Mouse (Mus musculus) stomach, embryonic 14.5 days (tissue): ENCODE measurements around the gene Isl2. TPM values are rescaled to one million over a fixed set of nuclear protein-coding genes. Genes with fewer than 3 reads are reported as not detected.
A peak's percentile ranks its signal among the peaks of the same experiment; 100 is the strongest.

Experiments used
- ATAC-seq: fragments of 200-750 bp; cut with Nextera tagmentation; 2 replicates; pipeline ENCODE4 v1.8.0; 2017; ENCODE audit warnings: low read depth, moderate TSS enrichment; ENCODE audit not compliant: insufficient number of reproducible peaks, insufficient read depth, low FRiP score
- H3K27ac ChIP-seq: fragments of 300-500 bp; sonication (generic); 2 replicates; pipeline ENCODE4 v1.5.1; 2014; ENCODE audit warnings: mild to moderate bottlenecking, low read length, moderate library complexity, mixed read lengths
- H3K27me3 ChIP-seq: fragments of 300-500 bp; sonication (generic); 2 replicates; pipeline ENCODE4 v1.6.1; 2014; ENCODE audit warnings: low read length, control low read depth, mixed read lengths; ENCODE audit not compliant: control insufficient read depth, insufficient read depth
- H3K36me3 ChIP-seq: fragments of 300-500 bp; sonication (generic); 2 replicates; pipeline ENCODE4 v1.6.1; 2014; ENCODE audit warnings: mild to moderate bottlenecking, control low read depth, low read length, moderate library complexity, mixed read lengths; ENCODE audit not compliant: control insufficient read depth, insufficient read depth
- H3K4me1 ChIP-seq: fragments of 300-500 bp; sonication (generic); 2 replicates; pipeline ENCODE4 v1.6.1; 2014; ENCODE audit warnings: low read length, control low read depth, mixed read lengths; ENCODE audit not compliant: control insufficient read depth, insufficient read depth
- H3K4me2 ChIP-seq: fragments of 300-500 bp; sonication (generic); replicated peaks from 2 replicates; pipeline ENCODE4 v1.6.1; 2014; ENCODE audit warnings: low read depth, low read length, control low read depth
- H3K4me3 ChIP-seq: fragments of 300-500 bp; sonication (generic); 2 replicates; pipeline ENCODE4 v1.5.1; 2014; ENCODE audit warnings: low read depth, low read length, control low read depth
- H3K9ac ChIP-seq: fragments of 300-500 bp; sonication (generic); replicated peaks from 2 replicates; pipeline ENCODE4 v1.6.1; 2014; ENCODE audit warnings: low read depth, mild to moderate bottlenecking, control low read depth, low read length, moderate library complexity, mixed read lengths
- H3K9me3 ChIP-seq: fragments of 300-500 bp; sonication (generic); 2 replicates; pipeline ENCODE4 v1.6.1; 2016; ENCODE audit warnings: low read depth, low read length, control low read depth; ENCODE audit not compliant: control insufficient read depth
- WGBS: fragments of 180-500 bp; shearing (Covaris S2); extraction: QIAGEN DNeasy Blood & Tissue Kit; methylation state at CpG from one replicate; pipeline ENCODE4 v1.1.7; 2014; 5-methylcytosine and 5-hydroxymethylcytosine counted together
- polyA plus RNA-seq: library from polyadenylated mRNA; unstranded; fragments of >200 nt; fragmentation: Nextera tagmentation; extraction: Ambion mirVana; gene quantifications from 2 replicates; pipeline ENCODE4 v1.2.1, GENCODE M21; 2014

Gene Isl2
- 7.7 and 9.3 TPM in 2 replicates for polyA plus RNA-seq

DNA sequence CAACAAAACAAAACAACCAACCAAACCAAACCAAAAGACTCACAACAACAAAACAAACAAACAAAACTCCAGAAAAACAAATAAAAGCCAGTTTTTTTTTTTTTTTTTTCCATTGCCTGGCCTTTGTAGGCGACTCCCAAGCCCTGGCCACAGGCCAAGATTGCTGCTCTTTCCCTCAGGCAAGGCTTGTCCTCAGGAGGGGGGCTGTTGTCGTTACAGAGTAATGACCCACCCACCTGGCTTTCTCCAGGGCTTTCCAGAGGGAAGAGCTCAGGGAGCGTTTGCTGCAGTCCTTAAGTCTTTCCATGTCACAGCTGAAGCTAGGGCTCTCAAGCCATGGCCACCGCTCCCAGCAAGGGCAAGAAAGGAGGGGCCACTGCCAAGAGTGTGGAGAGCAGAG, at the start of gene Isl2:
Gene Isl2 (plus strand): TSS at position 296 of the 400 bp plus-strand sequence.
- Histone ChIP-seq H3K9me3 (no peaks in the 10 kb centered on the region), H3K4me1 (peaks cover 12% of the 10 kb centered on the region), H3K27ac (no peak within 1 kb of the TSS), H3K9ac (peak within 1 kb of the TSS; percentile 50), H3K36me3 (no peaks in the 10 kb centered on the region), H3K4me3 (peak within 1 kb of the TSS; percentile 49), H3K27me3 (peaks cover 6% of the 10 kb centered on the region; the same call in 1 of the 2 replicates), H3K4me2 (peak within 1 kb of the TSS; percentile 80)
- 22% methylated on average over 4 of the region's 4 CpGs for WGBS
- no peak for ATAC-seq

DNA sequence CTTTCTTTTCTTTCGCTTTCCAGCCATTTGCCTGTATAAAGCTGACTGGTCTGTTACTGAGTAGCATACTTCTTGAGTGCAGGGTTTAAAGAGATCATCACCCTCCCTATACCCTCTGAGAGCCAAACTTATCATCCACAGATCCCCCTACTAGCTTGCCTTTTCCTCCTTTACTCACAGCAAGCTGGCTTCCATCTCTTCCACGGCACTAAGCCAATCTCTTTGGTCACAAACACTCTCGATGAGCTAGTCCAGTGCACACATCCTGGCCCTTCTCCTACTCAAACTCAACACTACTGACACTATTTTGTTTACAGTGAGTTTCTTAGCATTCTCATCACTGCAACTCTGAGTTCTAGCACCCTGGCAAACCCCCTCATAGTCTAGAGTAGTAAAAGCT, 30.6 kb upstream of the Isl2 start:
- H3K27me3 ChIP-seq, result no peaks in the 10 kb centered on the region
- H3K36me3 ChIP-seq, result no peaks in the 10 kb centered on the region
- H3K9me3 ChIP-seq, result no peaks in the 10 kb centered on the region
- H3K9ac ChIP-seq, result no peak overlapping the region
- no peak overlapping the region for H3K4me3 ChIP-seq
- WGBS, result 78% methylated on average over 3 of the region's 3 CpGs
- no peak overlapping the region for H3K27ac ChIP-seq
- ATAC-seq, result no peak
- H3K4me2 ChIP-seq, result no peak overlapping the region
- peaks cover 12% of the 10 kb centered on the region; the same call in 1 of the 2 replicates for H3K4me1 ChIP-seq

DNA sequence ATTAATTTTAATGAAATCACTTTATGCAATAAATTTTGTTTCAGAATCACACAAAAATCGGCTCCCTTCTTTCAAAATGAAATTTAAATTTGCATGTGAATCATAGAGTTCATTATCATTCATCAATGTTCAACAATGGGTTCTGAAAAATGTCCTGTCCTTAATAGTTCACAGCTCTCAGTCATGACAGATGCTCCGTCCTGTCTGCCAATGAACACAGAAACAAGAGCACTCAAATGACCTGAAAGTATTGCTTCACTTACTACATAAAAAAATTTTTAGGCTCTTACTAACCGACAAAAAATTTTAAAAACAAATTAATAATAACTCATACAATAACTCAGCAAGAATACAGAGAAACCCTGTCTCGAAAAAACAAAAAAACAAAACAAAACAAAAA, 29.8 kb upstream of the Isl2 start:
- Histone ChIP-seq H3K9me3 (no peaks in the 10 kb centered on the region), H3K27me3 (no peaks in the 10 kb centered on the region), H3K9ac (no peak overlapping the region), H3K27ac (no peak overlapping the region), H3K4me1 (peaks cover 12% of the 10 kb centered on the region; the same call in 1 of the 2 replicates), H3K4me3 (no peak overlapping the region), H3K36me3 (no peaks in the 10 kb centered on the region), H3K4me2 (no peak overlapping the region)
- 75% methylated on average over 4 of the region's 4 CpGs for WGBS
- no peak for ATAC-seq

DNA sequence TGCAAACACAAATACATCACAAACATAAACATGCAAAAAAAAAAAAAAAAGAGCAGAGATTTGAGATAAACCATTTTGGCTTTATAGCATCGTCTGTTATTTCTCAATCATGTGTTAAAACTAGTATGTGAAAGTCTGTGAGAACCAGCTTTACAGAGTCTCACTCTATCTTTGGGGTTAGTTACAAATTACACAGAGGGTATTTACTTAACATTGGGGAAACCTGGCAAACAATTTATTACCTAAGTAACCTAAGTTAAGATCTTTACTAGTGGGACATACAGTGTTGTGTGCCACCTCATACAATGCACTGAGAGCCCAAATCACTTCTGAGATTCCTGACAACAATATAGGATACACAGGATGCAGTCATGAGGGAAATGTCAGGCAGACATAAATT, 28.7 kb upstream of the Isl2 start:
- WGBS, result 66% methylated on average over 1 of the region's 1 CpGs
- Histone ChIP-seq H3K9me3 (no peaks in the 10 kb centered on the region), H3K27me3 (no peaks in the 10 kb centered on the region), H3K36me3 (no peaks in the 10 kb centered on the region), H3K4me1 (peaks cover 12% of the 10 kb centered on the region; the same call in 1 of the 2 replicates), H3K27ac (no peak overlapping the region), H3K9ac (no peak overlapping the region), H3K4me3 (no peak overlapping the region), H3K4me2 (no peak overlapping the region)
- no peak for ATAC-seq

DNA sequence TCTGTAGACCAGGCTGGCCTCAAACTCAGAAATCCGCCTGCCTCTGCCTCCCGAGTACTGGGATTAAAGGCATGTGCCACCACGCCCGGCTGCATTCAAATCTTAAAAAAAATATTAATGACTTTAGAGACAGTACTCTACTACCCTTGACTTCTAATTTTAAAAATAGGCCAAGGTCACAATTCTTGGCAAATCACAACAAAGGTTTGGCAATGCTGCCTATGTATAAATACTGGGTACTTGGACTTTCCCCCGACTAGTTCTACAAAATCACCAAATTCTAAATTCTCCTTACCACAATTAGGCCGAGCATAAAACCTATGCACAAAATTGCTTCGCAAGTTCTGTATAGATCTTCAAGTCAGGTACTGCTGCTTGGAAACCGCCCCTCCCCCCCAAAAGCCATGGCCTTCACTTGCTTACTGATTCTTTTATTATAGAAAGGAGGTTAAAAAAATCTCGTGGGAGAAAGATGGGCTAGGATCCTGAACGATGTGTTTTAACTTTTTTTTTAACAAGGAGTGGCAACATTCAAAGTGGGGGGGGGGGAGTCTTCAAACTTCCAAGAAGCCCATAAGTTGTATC, 27.7 kb upstream of the Isl2 start:
- Histone ChIP-seq H3K4me1 (peaks cover 12% of the 10 kb centered on the region; the same call in 1 of the 2 replicates), H3K27me3 (no peaks in the 10 kb centered on the region), H3K36me3 (no peaks in the 10 kb centered on the region), H3K27ac (no peak overlapping the region), H3K4me3 (peak overlapping the region; percentile 93), H3K9ac (no peak overlapping the region; the same call in 1 of the 2 replicates), H3K4me2 (peak overlapping the region; percentile 68), H3K9me3 (no peaks in the 10 kb centered on the region)
- ATAC-seq, result no peak
- WGBS, result 84% methylated on average over 10 of the region's 10 CpGs

DNA sequence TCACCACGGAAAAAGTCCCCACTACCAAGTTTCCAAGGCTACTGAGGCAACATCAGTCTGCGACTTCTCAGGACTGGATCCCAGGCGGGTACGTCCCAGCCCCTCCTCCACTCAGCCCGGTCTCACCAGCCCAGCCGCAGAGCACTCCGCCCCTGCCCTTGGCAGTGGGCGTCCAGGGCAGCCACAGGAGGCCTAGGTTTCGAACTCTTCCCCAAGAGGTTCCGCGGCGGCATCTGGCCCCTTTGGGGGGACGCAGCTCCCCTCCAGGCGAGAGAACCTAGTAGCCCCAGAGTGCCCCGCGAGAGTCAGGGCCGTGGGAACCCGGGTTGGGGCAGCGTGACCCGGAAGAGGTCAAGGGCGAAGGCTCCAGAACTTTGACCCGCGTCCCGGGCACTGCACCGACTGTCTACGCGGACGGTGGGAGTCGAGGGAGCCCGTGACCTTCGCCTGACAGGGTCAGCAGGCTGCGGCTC, 26.9 kb upstream of the Isl2 start:
- Histone ChIP-seq H3K4me1 (peaks cover 12% of the 10 kb centered on the region; the same call in 1 of the 2 replicates), H3K36me3 (no peaks in the 10 kb centered on the region), H3K9ac (peak overlapping the region; percentile 86), H3K9me3 (no peaks in the 10 kb centered on the region), H3K27ac (peak overlapping the region; percentile 89), H3K4me2 (peak overlapping the region; percentile 68), H3K27me3 (no peaks in the 10 kb centered on the region), H3K4me3 (peak overlapping the region; percentile 93)
- WGBS, result under 1% methylated on average over 32 of the region's 32 CpGs
- ATAC-seq, result peak; percentile 69

DNA sequence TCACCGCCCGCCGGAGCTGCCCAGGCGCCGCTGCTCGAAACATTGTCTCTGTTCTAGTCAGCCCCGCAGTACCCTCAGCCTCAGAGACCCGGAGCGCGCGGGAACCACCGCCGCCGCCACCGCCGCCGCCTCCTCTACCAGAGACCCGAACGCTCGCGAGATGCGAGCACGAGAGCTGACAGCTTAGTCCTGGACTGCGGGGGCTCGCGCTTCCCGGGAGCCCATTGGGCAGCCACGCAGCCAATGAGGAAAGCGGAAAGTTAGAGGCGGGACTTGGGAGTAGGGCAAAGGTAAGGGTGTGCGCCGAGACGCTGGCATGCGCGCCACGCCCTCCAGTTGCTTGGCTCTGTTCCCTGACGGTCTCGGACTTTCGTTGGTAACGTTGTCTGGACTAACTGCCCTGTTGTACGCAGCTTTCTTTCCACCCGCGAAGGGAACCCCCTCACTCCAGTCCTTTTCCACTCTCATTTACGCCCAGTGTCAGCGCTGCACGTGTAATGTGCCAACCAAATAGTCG, 26.4 kb upstream of the Isl2 start, which contains the start of gene Etfa:
Gene Etfa (minus strand): TSS at position 217 of the 517 bp plus-strand sequence.
- under 1% methylated on average over 47 of the region's 47 CpGs for WGBS
- Histone ChIP-seq H3K4me3 (peak within 1 kb of the TSS; percentile 93), H3K36me3 (no peaks in the 10 kb centered on the region), H3K27ac (peak within 1 kb of the TSS; percentile 89), H3K4me1 (peaks cover 12% of the 10 kb centered on the region; the same call in 1 of the 2 replicates), H3K9ac (peak within 1 kb of the TSS; percentile 86), H3K4me2 (peak within 1 kb of the TSS; percentile 68), H3K9me3 (no peaks in the 10 kb centered on the region), H3K27me3 (no peaks in the 10 kb centered on the region)
- peak; percentile 99 for ATAC-seq

DNA sequence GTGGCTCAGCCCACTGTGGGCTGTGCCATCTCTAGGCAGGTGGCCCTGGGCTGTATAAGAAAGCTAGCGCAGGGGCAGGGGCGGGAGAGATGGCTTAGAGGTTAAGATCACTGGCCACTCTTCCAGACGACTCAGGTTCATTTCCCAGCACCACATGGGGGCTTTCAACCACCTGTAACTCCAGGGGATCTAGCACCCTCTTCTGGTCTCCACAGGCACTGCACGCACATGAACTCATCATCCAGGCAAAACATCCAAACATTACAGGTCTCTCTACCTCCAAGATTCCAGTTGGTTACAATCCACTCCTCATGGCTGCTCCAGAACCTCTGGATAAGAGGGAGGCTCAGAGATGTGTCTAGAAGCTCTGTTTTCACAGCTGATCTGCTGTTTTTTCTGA, 12.8 kb upstream of the Isl2 start:
- H3K9me3 ChIP-seq, result no peaks in the 10 kb centered on the region
- H3K4me2 ChIP-seq, result no peak overlapping the region
- WGBS, result 59% methylated on average over 4 of the region's 4 CpGs
- H3K36me3 ChIP-seq, result no peaks in the 10 kb centered on the region
- H3K4me1 ChIP-seq, result no peaks in the 10 kb centered on the region
- H3K27ac ChIP-seq, result no peak overlapping the region
- H3K4me3 ChIP-seq, result no peak overlapping the region
- H3K27me3 ChIP-seq, result no peaks in the 10 kb centered on the region
- H3K9ac ChIP-seq, result no peak overlapping the region
- ATAC-seq, result no peak
